Mouse (Mus musculus): Measurements from ENCODE around the gene Slc26a8.

Slc26a8 gene

DNA sequence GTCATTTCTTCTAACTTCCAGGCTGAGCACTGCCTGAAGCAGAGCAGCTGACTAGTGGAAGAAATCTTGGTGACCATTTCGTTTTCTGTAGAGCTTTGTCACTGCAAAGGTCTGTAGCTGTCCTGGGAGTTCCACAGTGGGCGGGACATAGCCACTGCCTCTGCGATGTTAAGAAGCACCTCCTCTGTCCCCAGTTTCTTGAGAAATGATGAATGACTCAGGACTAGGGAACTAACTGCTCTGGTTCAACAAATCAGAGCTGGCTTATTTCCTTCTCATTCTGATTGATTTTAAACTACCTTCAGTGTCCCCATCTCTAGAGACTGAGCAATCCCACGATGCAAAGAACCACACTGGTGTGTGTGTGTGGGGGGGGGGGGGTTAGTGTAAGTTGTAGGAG lies 45.9 kb downstream of the Slc26a8 start:
- DNase-seq (ENCODE audit: extremely low spot score, low spot score) = no peak

DNA sequence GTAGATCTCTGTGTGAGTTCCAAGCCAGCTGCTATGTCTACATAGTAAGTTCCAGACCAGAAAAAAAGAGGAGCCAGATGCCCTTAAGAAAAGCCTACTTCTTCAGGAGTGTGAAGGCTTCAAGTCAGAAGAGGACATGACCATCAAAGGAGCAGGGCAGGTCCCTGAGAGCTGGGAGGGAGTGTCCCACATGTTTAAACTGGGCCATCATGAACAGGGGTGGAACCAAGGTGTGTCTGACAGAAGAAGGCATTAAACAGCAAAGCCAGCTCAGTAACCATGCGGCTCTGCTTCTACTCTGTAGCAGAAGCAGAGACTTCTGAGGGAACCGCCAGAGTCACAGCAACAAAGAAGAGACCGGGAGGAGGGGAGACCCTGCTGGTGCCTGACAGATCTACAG lies 46.3 kb downstream of the Slc26a8 start:
- DNase-seq (ENCODE audit: extremely low spot score, low spot score) = no peak

DNA sequence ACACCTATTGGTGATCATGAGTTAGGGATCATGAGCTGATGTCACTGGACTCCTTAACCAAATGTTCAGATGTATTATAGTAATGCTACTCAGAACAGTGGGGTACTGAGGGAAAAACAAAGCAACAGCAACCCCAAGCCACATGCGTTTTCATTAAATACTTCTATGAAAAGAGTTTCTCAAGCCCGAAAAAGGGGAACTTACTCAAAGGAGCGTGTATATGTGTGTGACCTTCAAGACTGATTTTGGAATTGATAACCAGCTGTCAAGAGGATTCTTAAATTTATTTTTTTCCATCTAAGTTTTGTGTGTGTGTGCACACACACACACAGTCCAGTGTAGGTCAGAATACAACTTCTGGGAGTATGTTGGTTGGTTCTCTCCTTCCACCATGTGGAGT lies 49.9 kb downstream of the Slc26a8 start:
- DNase-seq (ENCODE audit: extremely low spot score, low spot score) = no peak

DNA sequence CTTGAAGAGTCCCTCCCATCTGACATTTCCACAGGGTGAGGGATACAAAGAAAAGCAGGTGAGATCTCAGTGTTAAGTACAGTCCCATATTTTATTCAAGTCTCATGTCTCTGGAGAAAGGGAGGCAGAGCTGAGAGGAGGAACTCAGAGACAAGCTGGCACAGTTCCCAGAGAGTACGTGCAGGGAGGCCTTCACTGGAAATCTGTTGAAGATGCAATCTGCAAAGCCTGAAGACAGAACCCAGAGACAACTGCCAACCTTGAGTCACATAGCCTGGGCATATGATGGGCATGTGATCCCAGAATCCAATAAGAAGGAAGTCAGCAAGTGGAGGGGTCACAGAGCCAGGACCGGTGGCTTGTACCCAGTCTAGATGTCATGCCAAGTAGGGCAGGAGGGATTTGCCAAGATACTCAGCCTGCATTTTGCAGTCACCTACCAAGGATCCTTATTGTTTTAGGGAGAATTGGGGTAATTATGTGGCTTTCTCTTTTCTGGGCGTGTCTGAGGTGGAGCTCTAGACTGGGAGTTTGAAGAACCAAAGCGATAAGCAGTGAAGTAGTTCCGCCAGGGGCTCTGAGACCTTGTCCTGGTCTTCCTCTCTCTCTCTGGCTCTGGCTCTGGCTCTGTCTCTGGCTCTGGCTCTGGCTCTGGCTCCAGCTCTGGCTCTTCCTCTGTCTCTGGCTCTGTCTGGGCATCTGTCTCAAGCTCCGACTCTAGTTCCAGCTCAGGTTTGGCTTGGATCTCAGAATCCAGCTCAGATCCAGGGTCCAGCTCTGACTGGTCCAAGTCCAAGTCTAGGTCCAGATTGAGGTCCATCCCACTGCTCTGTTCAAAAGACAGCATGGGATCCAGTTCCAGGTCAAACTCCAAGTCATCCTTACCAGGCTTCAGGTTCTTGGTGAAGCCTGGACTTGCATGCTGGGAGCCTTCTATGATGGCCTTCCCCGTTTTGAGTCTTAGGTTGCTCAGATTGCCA lies 52.0 kb downstream of the Slc26a8 start:
- no peak for DNase-seq (ENCODE audit: extremely low spot score, low spot score)

DNA sequence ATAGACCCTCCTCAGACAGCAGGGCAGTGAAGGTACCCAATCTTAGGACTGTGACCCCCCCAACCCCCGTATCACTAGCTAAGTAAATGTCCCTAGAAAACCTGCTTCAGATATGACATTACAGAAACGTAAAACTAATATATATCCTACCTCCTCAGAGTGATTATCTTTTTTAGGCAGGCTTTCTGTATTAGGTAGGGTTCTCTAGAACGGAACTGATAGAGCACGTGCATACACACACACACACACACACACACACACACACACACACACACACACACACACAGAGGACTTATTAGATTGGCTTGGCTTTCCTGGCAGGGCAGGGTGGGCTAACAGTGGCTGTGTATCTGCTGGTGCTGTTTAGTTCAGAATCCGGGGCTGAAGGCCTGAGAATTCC lies 54.2 kb downstream of the Slc26a8 start:
- DNase-seq (ENCODE audit: extremely low spot score, low spot score) = no peak

DNA sequence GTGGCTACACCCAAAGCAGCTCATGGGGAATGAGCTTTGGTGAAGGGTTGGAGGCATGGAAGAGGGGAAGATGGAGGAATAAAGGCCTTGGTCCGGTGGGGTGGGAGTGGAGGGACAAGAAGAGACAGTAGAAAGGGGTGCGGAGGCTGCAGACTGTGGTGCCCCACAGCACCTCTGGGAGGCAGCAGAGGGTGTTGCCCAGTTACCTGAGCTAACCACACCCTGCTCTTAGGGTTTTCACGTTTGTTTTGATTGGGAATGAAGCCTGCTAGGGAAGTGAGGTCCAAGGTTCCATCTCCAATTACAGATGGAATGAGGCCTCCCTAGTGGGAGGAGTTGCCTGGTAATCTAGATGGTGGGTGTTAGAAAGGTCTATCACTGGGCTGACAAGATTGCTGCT lies 60.9 kb downstream of the Slc26a8 start:
- no peak for DNase-seq (ENCODE audit: extremely low spot score, low spot score)

DNA sequence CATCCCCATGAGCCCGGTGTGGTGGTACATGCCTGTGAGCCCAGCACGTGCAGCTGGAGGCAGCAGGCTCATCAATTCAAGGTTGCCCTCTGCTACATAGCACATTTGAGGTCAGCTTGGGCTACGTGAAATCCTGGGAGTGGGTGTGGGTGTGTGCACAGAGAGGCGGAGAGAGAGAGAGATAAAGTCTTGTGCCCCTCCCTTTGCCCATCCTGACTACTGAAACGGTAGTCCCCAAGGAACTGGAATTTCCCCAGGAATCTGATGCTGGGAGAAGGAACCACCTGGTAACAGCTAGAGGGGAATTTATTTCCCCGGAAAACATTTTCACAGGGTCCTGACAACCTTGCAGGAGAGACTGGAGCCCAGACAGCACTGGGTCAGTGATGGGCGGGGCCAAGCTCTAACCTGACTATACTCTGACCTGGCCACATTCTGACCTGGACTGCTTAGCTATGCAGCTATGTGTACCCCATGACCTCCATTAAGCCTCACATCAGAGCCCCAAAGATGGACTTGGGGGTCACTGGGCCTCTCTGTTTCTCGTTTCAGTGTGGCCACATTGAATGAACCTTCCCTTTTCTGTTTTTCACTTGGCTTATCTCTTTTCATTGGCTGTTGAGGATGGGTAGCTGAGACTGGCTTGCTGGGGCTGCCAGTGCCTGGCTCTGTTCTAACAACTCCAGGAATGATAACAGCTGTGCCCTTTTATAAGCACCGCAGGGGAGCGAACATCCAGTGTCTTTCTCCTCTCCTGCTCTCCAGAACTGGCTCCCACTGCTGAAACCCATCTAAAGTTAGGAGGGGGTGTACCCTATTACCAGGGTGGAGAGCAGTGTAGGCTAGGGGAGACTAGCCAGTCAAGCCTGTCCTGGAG lies 61.5 kb downstream of the Slc26a8 start:
- no peak for DNase-seq (ENCODE audit: extremely low spot score, low spot score)

DNA sequence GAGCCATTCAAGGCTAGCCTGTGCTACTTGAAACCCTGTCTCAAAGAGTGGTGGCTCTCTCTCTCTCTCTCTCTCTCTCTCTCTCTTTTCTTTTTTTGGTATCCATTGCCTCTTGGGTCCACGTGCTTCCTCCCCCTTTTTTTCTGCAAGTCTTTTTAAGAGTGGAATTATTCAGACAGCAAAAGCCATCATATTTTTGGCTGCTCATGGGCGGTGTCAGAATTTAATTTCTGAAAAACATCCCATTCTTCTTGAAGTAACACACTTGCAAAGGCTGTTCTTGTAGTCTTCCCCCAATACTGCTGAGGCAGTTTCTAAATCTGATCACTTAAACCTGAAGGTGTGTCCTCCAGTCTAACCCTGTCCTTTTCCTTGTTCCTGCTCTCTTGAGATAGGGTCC lies 63.1 kb downstream of the Slc26a8 start:
- no peak for DNase-seq (ENCODE audit: extremely low spot score, low spot score)

DNA sequence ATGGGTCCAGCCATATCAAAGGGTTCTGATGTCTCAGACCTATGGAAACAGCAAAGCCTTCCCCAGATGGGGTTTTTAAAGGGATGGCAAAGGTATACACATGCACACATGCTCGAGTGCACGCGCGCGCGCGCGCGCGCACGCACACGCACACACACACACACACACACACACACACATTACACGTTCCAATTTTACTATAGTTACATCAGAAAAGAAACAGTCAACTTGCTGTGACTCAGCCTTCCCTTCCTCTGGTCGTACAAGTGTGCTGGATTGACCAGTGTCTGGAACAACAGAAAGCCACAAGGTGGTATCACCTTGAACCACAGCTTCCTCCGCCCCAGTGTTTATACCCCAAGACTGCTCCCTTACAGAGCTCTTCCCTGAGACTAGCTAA lies 64.7 kb downstream of the Slc26a8 start:
- no peak for DNase-seq (ENCODE audit: extremely low spot score, low spot score)

DNA sequence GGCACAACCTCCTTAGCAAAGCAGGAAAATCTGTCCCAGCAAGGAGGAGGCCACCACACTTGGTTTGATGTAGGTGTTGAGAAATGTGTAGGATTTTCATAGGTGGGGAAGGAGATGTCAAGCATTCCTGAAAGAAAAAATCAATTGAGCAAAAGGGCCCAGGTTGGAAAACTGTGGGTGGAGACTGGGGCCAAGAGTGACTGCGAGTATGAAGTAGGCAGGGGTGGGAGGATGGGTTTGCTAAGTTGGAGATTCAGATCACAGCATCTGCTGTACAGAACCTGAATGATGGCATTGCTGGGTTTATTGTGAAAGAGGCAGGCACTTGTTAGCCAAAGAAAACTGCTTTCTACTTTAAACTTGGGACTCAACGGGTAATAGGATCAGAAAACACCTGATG lies 65.2 kb downstream of the Slc26a8 start:
- no peak for DNase-seq (ENCODE audit: extremely low spot score, low spot score)

DNA sequence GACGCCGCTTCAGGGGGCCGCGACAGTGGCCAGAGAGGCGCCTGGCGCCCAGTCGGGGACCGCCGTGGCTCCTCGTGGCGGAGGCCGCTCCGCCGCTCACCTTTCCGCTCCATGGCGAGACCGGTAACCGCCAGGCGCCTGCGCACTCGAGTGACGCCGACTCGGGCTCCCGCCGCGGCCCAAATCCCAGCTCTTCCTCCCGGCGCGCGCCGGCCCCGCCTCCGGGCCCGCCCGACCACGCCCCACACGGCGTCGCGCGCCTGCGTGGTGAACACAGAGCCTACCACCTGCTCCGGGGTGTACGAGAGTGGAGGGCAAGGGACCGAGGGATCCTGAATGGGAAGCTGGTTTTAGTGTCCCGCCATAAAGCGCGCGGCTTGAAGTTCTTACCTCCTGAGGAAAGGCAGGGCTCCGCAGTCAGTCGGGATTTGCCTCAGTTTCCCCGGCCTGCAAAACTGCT lies 67.7 kb downstream of the Slc26a8 start, which contains the start of gene Srpk1:
Gene Srpk1 (minus strand): TSS at position 410 of the 460 bp plus-strand sequence.
- DNase-seq (ENCODE audit: extremely low spot score, low spot score) = peak; percentile 94

DNA sequence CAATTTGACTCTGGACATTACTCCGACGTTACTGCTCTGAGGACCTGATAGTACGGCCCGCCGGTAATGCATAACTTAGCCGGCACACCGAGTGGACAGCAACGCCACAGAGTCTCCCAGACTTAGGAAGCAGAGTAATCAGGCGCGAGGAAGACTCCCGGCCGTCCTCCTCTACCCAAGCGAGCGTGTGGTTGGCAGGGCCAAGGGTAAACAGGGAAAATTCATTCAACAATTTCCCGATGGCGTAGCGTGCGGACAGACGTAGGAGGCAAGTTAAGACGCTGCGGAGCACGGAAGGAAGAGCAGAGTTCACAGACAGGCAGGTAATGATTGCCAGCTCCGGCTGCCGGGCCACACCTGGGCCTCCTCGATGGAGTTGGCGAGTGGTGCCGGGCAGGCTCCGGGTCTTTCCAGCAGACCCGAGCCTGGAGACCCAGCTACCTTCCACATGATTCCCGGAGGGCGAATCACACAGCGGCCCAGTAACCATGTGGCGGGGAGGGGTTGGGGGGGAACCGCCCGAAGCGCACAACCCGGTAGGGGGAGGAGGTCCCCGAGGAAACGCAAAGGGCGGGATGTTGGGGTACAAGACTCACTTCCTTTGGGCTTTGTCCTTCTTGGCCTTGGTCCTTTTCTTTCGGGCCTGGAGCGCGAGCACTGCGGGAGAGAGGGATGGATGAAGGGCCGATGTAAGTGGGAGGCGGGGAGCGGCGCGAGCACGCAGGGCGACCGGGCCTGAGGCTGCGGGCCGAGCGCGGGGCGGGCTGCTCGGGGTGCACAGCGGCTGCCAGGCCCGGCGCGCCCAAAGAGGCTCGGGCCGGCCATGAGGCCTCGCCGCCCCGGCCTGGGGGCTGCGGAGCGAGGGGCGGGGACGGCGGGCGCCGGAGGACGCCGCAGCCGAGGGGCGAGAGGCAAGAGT lies 68.4 kb downstream of the Slc26a8 start:
- DNase-seq (ENCODE audit: extremely low spot score, low spot score) = peak; percentile 76

DNA sequence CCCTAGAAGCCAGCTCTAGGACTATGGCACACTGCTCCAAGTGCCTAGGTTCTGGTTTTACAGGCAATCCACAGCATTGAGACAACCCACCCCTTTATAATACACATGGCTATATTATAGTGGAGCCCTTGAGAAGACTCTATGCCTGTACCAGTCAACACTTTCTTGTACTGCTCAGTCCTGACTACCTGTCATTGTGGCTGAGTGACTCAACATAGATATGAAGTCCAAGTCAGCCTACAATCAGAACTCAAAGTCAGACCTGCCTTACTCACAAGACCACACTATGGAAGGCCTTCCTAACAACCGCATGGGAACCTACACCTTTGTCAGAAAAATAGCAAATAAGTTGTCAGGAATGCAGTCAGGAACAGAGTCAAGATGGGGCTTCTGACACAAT lies 71.3 kb downstream of the Slc26a8 start:
- DNase-seq (ENCODE audit: extremely low spot score, low spot score) = no peak

DNA sequence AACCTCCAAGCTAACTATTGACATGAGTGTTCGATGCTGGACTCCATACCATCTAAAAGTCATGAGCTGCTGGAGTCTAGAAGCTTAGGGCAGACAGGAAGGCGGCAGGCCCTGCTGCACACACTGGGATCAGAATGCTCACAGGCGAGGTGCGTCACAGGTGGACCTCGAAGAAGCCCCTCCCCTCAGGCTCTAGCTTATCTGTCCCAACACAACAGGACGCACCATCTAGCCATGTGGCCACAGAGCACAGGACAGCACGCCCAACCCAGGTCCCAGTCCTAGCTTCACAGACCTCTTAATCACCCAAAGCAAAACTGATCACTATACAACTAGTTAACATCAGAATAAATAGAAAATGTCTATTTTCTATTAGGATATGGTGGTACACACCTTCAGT lies 71.9 kb downstream of the Slc26a8 start:
- no peak for DNase-seq (ENCODE audit: extremely low spot score, low spot score)

DNA sequence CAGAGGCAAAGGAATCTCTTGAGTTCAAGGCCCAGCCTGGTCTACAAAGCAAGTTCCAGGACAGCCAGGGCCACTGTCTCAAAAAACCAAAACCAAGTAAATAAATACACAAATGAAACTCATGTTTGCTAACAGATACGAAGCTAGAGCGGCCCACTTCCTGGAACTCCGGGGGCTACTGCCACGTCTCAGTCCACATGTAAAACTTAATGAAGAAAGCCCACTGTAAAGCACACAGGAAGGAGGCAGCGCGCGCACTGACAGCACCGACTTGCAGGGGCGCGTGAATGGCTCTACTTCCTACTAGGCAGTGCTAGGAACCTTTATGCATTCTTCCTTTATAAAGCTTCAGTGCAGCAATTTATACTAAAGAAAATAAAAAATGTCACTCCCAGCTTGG lies 72.4 kb downstream of the Slc26a8 start:
- DNase-seq (ENCODE audit: extremely low spot score, low spot score) = no peak

DNA sequence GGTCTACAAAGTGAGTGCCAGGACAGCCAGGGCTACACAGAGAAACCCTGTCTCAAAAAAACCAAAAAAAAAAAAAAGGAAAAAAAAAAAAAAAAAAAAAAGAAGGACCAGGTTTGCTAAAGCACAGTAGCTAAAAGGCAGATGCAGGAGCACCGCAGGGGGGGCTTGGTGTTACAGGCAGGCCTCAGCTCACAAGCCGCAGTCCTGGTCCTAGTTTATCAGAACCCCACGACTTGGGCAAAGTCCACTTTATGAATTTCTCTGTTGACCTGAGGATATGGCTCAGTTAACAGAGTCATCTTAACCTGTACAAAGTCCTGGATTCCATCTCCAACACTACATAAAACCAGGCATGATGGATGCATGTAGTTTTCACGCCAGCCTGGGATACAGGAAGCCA lies 74.7 kb downstream of the Slc26a8 start:
- DNase-seq (ENCODE audit: extremely low spot score, low spot score) = no peak

DNA sequence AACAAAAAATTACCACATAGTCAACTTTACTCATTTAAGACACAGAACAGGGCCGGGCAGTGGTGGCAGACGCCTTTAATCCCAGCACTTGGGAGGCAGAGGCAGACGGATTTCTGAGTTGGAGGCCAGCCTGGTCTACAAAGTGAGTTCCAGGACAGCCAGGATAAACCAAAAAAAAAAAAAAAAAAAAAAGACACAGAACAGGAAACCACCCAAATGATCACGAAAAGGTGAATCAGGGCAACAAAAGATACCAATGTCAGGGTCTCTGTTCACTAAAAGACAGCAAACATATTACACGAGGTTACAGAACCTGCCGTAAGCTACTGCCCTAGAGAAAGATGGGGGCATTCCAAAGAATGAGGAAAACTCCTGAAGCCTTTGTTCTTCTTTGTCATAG lies 76.9 kb downstream of the Slc26a8 start:
- no peak for DNase-seq (ENCODE audit: extremely low spot score, low spot score)

DNA sequence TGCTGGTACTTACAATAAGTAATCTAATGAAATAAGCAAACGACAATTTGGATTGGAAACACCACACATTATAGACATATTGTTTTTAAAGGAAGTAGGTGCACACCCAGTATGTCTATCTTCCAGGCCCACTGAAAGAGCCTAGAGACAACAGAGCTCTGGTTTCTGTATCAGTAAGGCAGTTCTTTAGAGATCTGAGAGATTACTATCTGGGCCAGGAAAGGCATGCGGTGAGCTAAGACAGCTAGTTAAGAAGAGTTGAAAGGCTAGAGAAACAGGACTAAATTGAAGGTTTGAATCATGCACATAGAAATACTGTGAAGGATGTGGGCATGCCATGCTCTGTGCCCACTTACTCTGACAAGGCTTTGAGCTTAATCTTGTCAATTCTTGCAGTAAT lies 77.4 kb downstream of the Slc26a8 start:
- no peak for DNase-seq (ENCODE audit: extremely low spot score, low spot score)

DNA sequence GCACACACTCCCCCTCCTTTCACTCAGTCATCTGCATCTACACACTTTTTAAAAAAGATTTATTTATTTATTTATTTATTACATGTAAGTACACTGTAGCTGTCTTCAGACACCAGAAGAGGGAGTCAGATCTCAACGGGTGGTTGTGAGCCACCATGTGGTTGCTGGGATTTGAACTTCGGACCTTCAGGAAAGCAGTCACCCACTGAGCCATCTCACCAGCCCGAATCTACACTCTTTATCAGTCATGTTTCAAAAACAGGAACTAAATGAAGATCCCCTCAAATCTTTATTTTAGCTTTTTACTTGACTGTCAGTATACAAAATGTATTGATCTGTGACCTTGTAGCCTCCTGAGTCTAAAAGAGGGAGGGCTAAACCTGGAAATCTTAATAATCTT lies 80.5 kb downstream of the Slc26a8 start:
- no peak for DNase-seq (ENCODE audit: extremely low spot score, low spot score)

DNA sequence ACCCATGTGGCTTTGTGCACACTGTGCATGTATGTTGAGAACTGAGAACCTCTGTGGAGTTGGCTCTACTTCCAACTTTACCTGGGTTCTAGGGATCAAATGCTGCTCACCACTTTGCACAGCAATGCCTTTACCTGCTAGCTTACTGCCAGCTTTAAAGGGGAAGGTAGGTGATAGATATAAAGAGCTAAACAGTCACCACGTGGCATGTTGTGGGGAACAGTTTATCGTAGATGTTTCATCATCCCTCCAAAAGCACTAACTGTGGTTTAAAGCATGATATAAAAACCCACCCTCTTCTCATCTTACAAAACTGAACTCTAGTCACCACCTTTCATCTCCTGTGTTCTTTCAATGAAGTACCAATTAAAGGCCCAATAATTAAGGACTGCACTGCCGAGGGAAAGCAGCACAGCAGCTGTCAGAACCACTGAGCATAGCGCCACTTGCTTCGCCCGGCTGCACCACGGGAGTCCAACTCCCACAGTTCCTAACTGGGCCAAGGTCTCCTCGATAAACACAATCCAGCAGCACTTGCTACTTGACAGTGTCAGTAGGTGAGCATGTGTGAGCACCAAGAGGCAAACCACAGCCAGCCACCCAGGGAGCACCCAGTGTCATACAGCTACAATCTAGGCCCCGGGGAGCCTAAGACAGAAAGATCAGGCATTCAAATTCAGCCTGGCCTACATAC lies 88.3 kb downstream of the Slc26a8 start:
- DNase-seq (ENCODE audit: extremely low spot score, low spot score) = no peak

All from neural tube, embryonic 10.5 days (tissue).